Mouse (Mus musculus): ENCODE results near the gene Ssr2. TPM values are rescaled to one million over a fixed set of nuclear protein-coding genes. Genes with fewer than 3 reads are reported as not detected.
A peak's percentile ranks its signal among the peaks of the same experiment; 100 is the strongest.

The Ssr2 gene
- polyA plus RNA-seq, 1 experiment from 2014 or later: 307 TPM

DNA sequence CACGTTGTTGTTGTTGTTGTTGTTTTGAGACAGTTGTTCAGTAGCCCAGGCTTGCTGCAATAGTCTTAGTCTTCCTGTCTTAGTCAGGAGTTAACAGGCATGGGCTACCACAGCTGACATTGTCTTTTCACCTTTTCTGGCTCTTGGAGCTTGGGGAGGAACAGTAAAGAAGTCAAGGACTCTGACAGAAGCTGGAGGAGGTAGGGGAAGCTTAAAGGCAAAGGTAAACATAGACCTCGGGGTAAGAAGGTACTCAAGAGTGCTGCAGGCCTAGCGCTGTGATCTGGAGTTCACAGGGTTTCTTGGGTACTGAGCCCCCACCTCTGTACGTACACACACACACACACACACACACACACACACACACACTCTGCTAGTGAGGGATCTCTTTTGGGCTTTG is 53.1 kb downstream of the Ssr2 start:
- Histone ChIP-seq H3K9ac (ENCODE audit: low read length) (no peak overlapping the region), H3K36me3 (ENCODE audit: control insufficient read depth, insufficient read depth, low read length) (peaks cover 12% of the 10 kb centered on the region), H3K27ac (ENCODE audit: low read length) (no peak overlapping the region), H3K4me2 (ENCODE audit: low read depth, low read length) (no peak overlapping the region), H3K9me3 (replicated peaks; ENCODE audit: control insufficient read depth, low read length) (no peaks in the 10 kb centered on the region), H3K4me1 (ENCODE audit: control insufficient read depth, insufficient read depth, low read length) (peaks cover 32% of the 10 kb centered on the region), H3K27me3 (ENCODE audit: control insufficient read depth, insufficient read depth, low read length) (no peaks in the 10 kb centered on the region), H3K4me3 (replicated peaks; ENCODE audit: low read length) (no peak overlapping the region)
- no peak for ATAC-seq (ENCODE audit: insufficient read depth, low FRiP score)
- 63% methylated on average over 4 of the region's 4 CpGs for WGBS

DNA sequence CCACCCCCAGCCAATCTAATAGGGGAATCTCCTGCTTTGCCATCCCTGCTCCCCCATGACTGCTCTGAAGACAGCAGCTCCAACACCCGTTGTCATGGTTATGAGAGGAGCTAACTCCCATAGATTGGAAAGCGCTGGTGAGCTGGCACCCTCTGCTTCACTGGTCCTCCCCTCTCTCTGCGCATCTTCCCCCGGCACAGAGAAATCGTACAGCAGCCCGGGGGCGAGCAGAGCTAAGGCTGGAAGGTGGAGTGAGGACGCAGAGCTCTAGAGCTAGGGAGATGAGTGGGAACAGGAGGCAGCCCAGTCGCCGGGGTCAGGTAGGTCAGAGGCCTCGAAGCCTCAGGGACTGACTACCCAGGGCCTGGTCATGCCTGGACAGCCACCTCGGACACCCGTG is 53.6 kb downstream of the Ssr2 start:
- WGBS: 73% methylated on average over 13 of the region's 13 CpGs
- H3K9ac ChIP-seq (ENCODE audit: low read length): no peak overlapping the region
- H3K4me3 ChIP-seq (replicated peaks; ENCODE audit: low read length): no peak overlapping the region
- H3K9me3 ChIP-seq (replicated peaks; ENCODE audit: control insufficient read depth, low read length): no peaks in the 10 kb centered on the region
- ATAC-seq (ENCODE audit: insufficient read depth, low FRiP score): no peak
- no peak overlapping the region for H3K4me2 ChIP-seq (ENCODE audit: low read depth, low read length)
- H3K4me1 ChIP-seq (ENCODE audit: control insufficient read depth, insufficient read depth, low read length): peaks cover 27% of the 10 kb centered on the region
- peaks cover 15% of the 10 kb centered on the region for H3K36me3 ChIP-seq (ENCODE audit: control insufficient read depth, insufficient read depth, low read length)
- no peak overlapping the region for H3K27ac ChIP-seq (ENCODE audit: low read length)
- no peaks in the 10 kb centered on the region for H3K27me3 ChIP-seq (ENCODE audit: control insufficient read depth, insufficient read depth, low read length)

DNA sequence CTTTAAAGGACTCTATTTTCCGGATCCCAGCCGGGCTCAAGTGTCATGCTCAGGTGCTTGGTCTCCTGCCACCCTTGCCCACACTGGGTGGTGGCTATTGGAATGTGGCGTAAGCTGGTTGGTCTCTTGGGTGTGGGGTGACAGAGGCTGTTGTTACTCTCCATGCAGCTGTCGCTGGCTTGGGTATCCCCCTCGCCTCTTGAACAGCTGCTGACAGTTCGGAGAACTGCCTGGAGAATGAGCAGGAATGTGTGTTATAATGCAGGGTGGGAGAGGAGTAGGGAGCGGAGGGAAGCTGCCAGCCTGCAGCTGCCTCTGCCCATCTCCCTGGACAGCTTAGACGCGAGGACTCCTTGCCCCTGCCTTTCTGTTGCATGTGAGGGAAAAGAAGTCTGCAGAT is 54.3 kb downstream of the Ssr2 start:
- Histone ChIP-seq H3K4me1 (ENCODE audit: control insufficient read depth, insufficient read depth, low read length) (peaks cover 20% of the 10 kb centered on the region), H3K36me3 (ENCODE audit: control insufficient read depth, insufficient read depth, low read length) (peaks cover 22% of the 10 kb centered on the region), H3K9me3 (replicated peaks; ENCODE audit: control insufficient read depth, low read length) (no peaks in the 10 kb centered on the region), H3K27me3 (ENCODE audit: control insufficient read depth, insufficient read depth, low read length) (no peaks in the 10 kb centered on the region), H3K27ac (ENCODE audit: low read length) (no peak overlapping the region), H3K9ac (ENCODE audit: low read length) (no peak overlapping the region), H3K4me2 (ENCODE audit: low read depth, low read length) (no peak overlapping the region), H3K4me3 (replicated peaks; ENCODE audit: low read length) (no peak overlapping the region)
- no peak for ATAC-seq (ENCODE audit: insufficient read depth, low FRiP score)
- 80% methylated on average over 9 of the region's 9 CpGs for WGBS

DNA sequence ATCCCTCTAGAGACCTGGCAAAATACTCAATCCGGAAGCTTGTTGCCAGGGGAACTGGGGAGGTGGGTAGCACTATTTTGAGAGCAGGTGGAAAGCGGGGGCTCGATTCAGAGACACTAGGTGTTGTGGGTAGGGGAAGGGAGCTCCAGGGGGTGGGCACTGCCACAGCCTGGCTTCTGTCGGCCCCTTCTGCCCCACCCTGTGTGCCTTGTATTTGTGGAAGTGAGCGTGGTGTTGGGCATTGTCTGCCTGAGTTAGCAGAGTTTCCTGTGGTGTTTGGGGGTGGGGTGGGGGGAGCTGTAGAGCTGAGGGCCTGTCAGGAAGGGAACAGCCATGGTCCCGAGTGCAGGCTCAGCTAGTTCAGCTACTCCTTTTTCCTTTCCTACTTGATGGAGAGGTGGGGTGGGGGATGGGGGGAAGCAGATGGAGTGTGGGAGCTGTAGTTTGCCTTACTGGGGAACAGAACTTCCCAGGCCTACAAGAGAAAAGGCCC is 55.2 kb downstream of the Ssr2 start:
- Histone ChIP-seq H3K4me3 (replicated peaks; ENCODE audit: low read length) (no peak overlapping the region), H3K9me3 (replicated peaks; ENCODE audit: control insufficient read depth, low read length) (no peaks in the 10 kb centered on the region), H3K4me1 (ENCODE audit: control insufficient read depth, insufficient read depth, low read length) (peaks cover 13% of the 10 kb centered on the region), H3K4me2 (ENCODE audit: low read depth, low read length) (no peak overlapping the region), H3K9ac (ENCODE audit: low read length) (no peak overlapping the region), H3K27ac (ENCODE audit: low read length) (0 out of 2 replicates have a peak overlapping the region, but pooled peaks have one; percentile 9), H3K36me3 (ENCODE audit: control insufficient read depth, insufficient read depth, low read length) (peaks cover 30% of the 10 kb centered on the region), H3K27me3 (ENCODE audit: control insufficient read depth, insufficient read depth, low read length) (no peaks in the 10 kb centered on the region)
- peak; percentile 16; the same call in 1 of the 2 replicates for ATAC-seq (ENCODE audit: insufficient read depth, low FRiP score)
- 57% methylated on average over 6 of the region's 6 CpGs for WGBS

DNA sequence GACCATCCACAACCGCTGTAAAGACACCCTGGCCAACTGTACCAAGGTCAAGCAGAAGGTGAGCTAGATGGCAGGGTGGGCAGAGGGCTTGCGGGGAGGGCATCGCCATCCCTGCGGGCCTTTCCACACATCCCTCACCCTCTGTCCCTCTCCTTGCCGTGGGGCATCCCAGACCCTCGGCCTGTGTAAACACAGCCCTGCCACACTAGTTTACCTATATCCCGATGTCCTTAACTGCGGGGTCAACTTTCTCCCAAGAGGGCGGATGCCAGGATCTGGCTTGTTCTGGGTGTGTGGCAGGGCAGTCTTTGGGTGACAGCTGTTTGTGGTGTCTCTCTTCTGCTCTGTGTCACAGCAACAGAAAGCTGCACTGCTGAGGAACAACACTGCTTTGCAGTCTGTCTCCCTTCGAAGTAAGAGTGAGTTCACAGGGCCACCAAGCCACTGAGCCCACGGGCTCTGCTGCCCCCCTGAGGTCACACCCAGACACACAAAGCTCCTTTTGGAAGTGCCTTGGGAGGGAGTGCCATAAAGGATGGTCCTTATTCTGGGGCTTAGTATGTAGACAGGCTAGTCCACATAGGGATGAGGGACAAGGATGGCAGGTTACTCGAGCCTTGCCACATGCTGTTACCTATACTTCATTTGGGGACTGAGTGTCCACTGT is 56.4 kb downstream of the Ssr2 start:
- peak; percentile 19; the same call in 1 of the 2 replicates for ATAC-seq (ENCODE audit: insufficient read depth, low FRiP score)
- Histone ChIP-seq H3K9ac (ENCODE audit: low read length) (no peak overlapping the region), H3K27ac (ENCODE audit: low read length) (no peak overlapping the region), H3K4me2 (ENCODE audit: low read depth, low read length) (no peak overlapping the region), H3K9me3 (replicated peaks; ENCODE audit: control insufficient read depth, low read length) (no peaks in the 10 kb centered on the region), H3K27me3 (ENCODE audit: control insufficient read depth, insufficient read depth, low read length) (no peaks in the 10 kb centered on the region), H3K4me3 (replicated peaks; ENCODE audit: low read length) (no peak overlapping the region), H3K36me3 (ENCODE audit: control insufficient read depth, insufficient read depth, low read length) (peaks cover 42% of the 10 kb centered on the region), H3K4me1 (ENCODE audit: control insufficient read depth, insufficient read depth, low read length) (peaks cover 4% of the 10 kb centered on the region)
- 69% methylated on average over 12 of the region's 12 CpGs for WGBS

DNA sequence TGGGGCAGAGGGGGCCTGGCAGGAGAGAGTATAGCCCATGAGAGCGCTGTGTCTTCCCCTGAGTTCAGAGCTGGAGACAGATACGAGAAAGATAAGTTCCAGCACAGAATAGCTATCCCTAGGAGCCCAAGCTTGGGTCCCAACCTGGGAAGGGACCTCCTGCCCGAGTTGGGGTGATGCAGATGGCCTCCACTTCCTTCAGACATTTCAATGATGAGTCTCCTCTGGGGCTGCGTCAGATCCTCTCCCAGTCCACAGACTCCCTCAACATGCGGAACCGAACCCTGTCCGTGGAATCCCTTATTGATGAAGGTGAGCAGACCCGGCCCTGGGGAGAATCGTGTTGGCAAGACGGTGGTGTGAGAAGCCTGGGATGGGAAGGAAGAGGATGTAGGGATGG is 57.4 kb downstream of the Ssr2 start:
- no peak overlapping the region for H3K4me2 ChIP-seq (ENCODE audit: low read depth, low read length)
- H3K36me3 ChIP-seq (ENCODE audit: control insufficient read depth, insufficient read depth, low read length): peaks cover 42% of the 10 kb centered on the region
- no peaks in the 10 kb centered on the region for H3K27me3 ChIP-seq (ENCODE audit: control insufficient read depth, insufficient read depth, low read length)
- H3K4me3 ChIP-seq (replicated peaks; ENCODE audit: low read length): no peak overlapping the region
- H3K27ac ChIP-seq (ENCODE audit: low read length): no peak overlapping the region
- H3K9ac ChIP-seq (ENCODE audit: low read length): no peak overlapping the region
- WGBS: 93% methylated on average over 10 of the region's 10 CpGs
- peaks cover 4% of the 10 kb centered on the region; the same call in 1 of the 2 replicates for H3K4me1 ChIP-seq (ENCODE audit: control insufficient read depth, insufficient read depth, low read length)
- no peaks in the 10 kb centered on the region for H3K9me3 ChIP-seq (replicated peaks; ENCODE audit: control insufficient read depth, low read length)
- ATAC-seq (ENCODE audit: insufficient read depth, low FRiP score): no peak

- peaks cover 51% of the 10 kb centered on the region for H3K36me3 ChIP-seq (ENCODE audit: control insufficient read depth, insufficient read depth, low read length)
- no peak overlapping the region for H3K4me3 ChIP-seq (replicated peaks; ENCODE audit: low read length)
- no peaks in the 10 kb centered on the region for H3K9me3 ChIP-seq (replicated peaks; ENCODE audit: control insufficient read depth, low read length)
- no peak overlapping the region for H3K9ac ChIP-seq (ENCODE audit: low read length)
- H3K4me1 ChIP-seq (ENCODE audit: control insufficient read depth, insufficient read depth, low read length): no peaks in the 10 kb centered on the region
- no peak overlapping the region for H3K27ac ChIP-seq (ENCODE audit: low read length)
- no peaks in the 10 kb centered on the region for H3K27me3 ChIP-seq (ENCODE audit: control insufficient read depth, insufficient read depth, low read length)
- H3K4me2 ChIP-seq (ENCODE audit: low read depth, low read length): no peak overlapping the region
- no peak for ATAC-seq (ENCODE audit: insufficient read depth, low FRiP score)
- WGBS: 93% methylated on average over 19 of the region's 19 CpGs
Measured at GRCm38 (mm10) chr3:88635506-88636275, 60.0 kb downstream of the Ssr2 start.

DNA sequence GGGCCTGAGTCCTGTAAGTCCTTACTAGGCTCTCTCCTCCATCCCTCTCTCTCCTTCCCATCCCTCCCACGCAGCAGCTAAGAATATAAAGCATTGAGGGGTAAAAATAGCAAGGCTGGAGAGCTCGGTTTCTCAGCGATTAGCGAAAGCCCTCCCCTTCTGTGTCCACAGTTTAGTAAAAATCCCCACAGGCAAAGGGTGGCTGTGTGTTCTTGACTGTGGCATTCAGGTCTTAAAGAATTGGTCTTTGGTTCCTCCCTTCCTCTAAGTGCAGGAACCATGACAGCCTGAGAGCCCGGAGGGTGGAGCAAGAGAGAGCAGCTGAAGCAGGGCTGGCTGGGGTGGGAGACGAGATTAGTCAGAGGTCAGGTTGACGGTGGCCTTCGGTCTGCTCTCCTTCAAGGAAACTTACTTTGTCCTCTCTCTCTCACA is 60.9 kb downstream of the Ssr2 start:
- Histone ChIP-seq H3K4me3 (replicated peaks; ENCODE audit: low read length) (no peak overlapping the region), H3K36me3 (ENCODE audit: control insufficient read depth, insufficient read depth, low read length) (peaks cover 51% of the 10 kb centered on the region), H3K4me1 (ENCODE audit: control insufficient read depth, insufficient read depth, low read length) (no peaks in the 10 kb centered on the region), H3K9ac (ENCODE audit: low read length) (no peak overlapping the region), H3K9me3 (replicated peaks; ENCODE audit: control insufficient read depth, low read length) (no peaks in the 10 kb centered on the region), H3K27ac (ENCODE audit: low read length) (no peak overlapping the region), H3K4me2 (ENCODE audit: low read depth, low read length) (no peak overlapping the region), H3K27me3 (ENCODE audit: control insufficient read depth, insufficient read depth, low read length) (no peaks in the 10 kb centered on the region)
- no peak for ATAC-seq (ENCODE audit: insufficient read depth, low FRiP score)
- 88% methylated on average over 8 of the region's 8 CpGs for WGBS

DNA sequence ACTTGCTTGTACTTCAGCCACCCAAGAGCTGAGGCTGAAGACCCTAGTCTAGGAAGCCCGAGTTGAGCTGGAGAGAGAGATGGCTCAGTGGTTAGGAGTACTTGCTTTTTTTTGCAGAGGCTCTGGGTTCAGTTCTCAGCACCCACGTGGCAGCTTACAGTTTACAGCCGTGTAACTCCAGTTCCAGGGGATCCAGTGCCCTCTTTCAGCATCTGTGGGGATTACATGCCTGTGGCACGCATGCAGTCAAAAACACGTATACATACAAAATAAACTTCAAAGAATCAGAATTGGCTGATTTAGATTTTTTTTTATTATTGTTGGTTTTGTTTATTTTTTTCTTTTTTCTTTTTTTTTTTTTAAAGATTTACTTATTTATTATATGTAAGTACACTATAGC is 61.5 kb downstream of the Ssr2 start:
- Histone ChIP-seq H3K9ac (ENCODE audit: low read length) (no peak overlapping the region), H3K4me1 (ENCODE audit: control insufficient read depth, insufficient read depth, low read length) (no peaks in the 10 kb centered on the region), H3K4me2 (ENCODE audit: low read depth, low read length) (no peak overlapping the region), H3K9me3 (replicated peaks; ENCODE audit: control insufficient read depth, low read length) (no peaks in the 10 kb centered on the region), H3K27me3 (ENCODE audit: control insufficient read depth, insufficient read depth, low read length) (no peaks in the 10 kb centered on the region), H3K27ac (ENCODE audit: low read length) (no peak overlapping the region), H3K36me3 (ENCODE audit: control insufficient read depth, insufficient read depth, low read length) (peaks cover 55% of the 10 kb centered on the region), H3K4me3 (replicated peaks; ENCODE audit: low read length) (no peak overlapping the region)
- no peak for ATAC-seq (ENCODE audit: insufficient read depth, low FRiP score)
- 94% methylated on average over 5 of the region's 5 CpGs for WGBS
